Mouse (Mus musculus) hindbrain, embryonic 16.5 days (tissue): ENCODE measurements at regions not wholly inside any gene's neighbourhood (a gene's known extent, or its start where the extent isn't known, plus 50 kb on each side); places are given as distances from the start of the nearest gene placed in this dataset.

Source experiments
- ATAC-seq: fragments of 200-750 bp; cut with Nextera tagmentation; 2 replicates; pipeline ENCODE4 v1.8.0; 2017; ENCODE audit warnings: moderate TSS enrichment, moderate library complexity
- H3K27ac ChIP-seq: fragments of 300-500 bp; sonication (generic); 2 replicates; pipeline ENCODE4 v1.5.1; 2014; ENCODE audit warnings: low read depth, mild to moderate bottlenecking, control low read depth, low read length, moderate library complexity
- H3K27me3 ChIP-seq: fragments of 300-500 bp; sonication (generic); replicated peaks from 2 replicates; pipeline ENCODE4 v1.6.1; 2014; ENCODE audit warnings: low read length; ENCODE audit not compliant: control insufficient read depth, insufficient read depth
- H3K36me3 ChIP-seq: fragments of 300-500 bp; sonication (generic); 2 replicates; pipeline ENCODE4 v1.6.1; 2014; ENCODE audit warnings: mild to moderate bottlenecking, low read length, moderate library complexity, mixed read lengths; ENCODE audit not compliant: control insufficient read depth, insufficient read depth
- H3K4me1 ChIP-seq: fragments of 300-500 bp; sonication (generic); 2 replicates; pipeline ENCODE4 v1.6.1; 2014; ENCODE audit warnings: low read depth, low read length; ENCODE audit not compliant: control insufficient read depth, insufficient read depth
- H3K4me2 ChIP-seq: fragments of 300-500 bp; sonication (generic); 2 replicates; pipeline ENCODE4 v1.6.1; 2014; ENCODE audit warnings: mild to moderate bottlenecking, low read length, control low read depth, moderate library complexity
- H3K4me3 ChIP-seq: fragments of 300-500 bp; sonication (generic); 2 replicates; pipeline ENCODE4 v1.5.1; 2014; ENCODE audit warnings: mild to moderate bottlenecking, low read length, control low read depth, moderate library complexity
- H3K9ac ChIP-seq: fragments of 300-500 bp; sonication (generic); 2 replicates; pipeline ENCODE4 v1.6.1; 2014; ENCODE audit warnings: low read depth, mild to moderate bottlenecking, control low read depth, low read length, moderate library complexity
- H3K9me3 ChIP-seq: fragments of 300-500 bp; sonication (generic); 2 replicates; pipeline ENCODE4 v1.6.1; 2014; ENCODE audit warnings: mild to moderate bottlenecking, low read length, moderate library complexity; ENCODE audit not compliant: control insufficient read depth
- WGBS: fragments of 180-500 bp; shearing (Covaris S2); extraction: QIAGEN DNeasy Blood & Tissue Kit; methylation state at CpG from one replicate; pipeline ENCODE4 v1.1.7; 2014; 5-methylcytosine and 5-hydroxymethylcytosine counted together

- 94% methylated on average over 1 of the region's 1 CpGs for WGBS
- H3K27me3 ChIP-seq, result no peaks in the 10 kb centered on the region
- H3K9ac ChIP-seq, result no peak overlapping the region
- no peak overlapping the region for H3K4me3 ChIP-seq
- no peaks in the 10 kb centered on the region for H3K4me1 ChIP-seq
- no peaks in the 10 kb centered on the region for H3K9me3 ChIP-seq
- H3K4me2 ChIP-seq, result no peak overlapping the region
- H3K27ac ChIP-seq, result no peak overlapping the region
- H3K36me3 ChIP-seq, result no peaks in the 10 kb centered on the region
- ATAC-seq, result no peak
These were observed 192.3 kb downstream of the Parm1 start for GRCm38 (mm10) chr5:91709494-91710286.

- no peaks in the 10 kb centered on the region for H3K36me3 ChIP-seq
- no peaks in the 10 kb centered on the region for H3K4me1 ChIP-seq
- no peak overlapping the region for H3K9ac ChIP-seq
- no peak overlapping the region for H3K4me3 ChIP-seq
- WGBS, result 86% methylated on average over 6 of the region's 6 CpGs
- H3K4me2 ChIP-seq, result no peak overlapping the region
- no peak for ATAC-seq
- no peaks in the 10 kb centered on the region for H3K27me3 ChIP-seq
- H3K27ac ChIP-seq, result no peak overlapping the region
- H3K9me3 ChIP-seq, result no peaks in the 10 kb centered on the region
These were observed 190.7 kb downstream of the Parm1 start for GRCm38 (mm10) chr5:91708149-91708548.

DNA sequence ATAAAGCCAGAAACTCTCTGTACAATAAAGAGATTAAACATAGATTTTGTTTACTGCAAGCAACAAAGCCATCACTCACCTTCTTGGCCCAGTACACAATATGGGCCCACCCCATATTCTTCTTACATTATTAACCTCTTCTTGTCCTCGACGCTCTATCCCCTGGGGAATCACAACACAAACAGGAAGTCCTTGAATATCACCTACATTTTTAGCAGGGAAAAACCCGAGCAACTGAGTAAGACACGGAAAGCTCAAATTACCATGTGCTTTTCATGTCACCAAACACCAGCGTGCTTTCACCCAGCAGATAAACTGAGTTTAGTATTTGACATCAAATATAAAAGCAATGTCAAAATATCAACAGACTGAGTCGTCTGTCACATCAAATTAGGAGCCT is 179.7 kb downstream of the Parm1 start:
- H3K27ac ChIP-seq, result no peak overlapping the region
- no peaks in the 10 kb centered on the region for H3K9me3 ChIP-seq
- no peaks in the 10 kb centered on the region for H3K36me3 ChIP-seq
- H3K4me3 ChIP-seq, result no peak overlapping the region
- H3K27me3 ChIP-seq, result no peaks in the 10 kb centered on the region
- no peak overlapping the region for H3K9ac ChIP-seq
- no peak overlapping the region for H3K4me2 ChIP-seq
- 87% methylated on average over 6 of the region's 6 CpGs for WGBS
- ATAC-seq, result no peak
- H3K4me1 ChIP-seq, result no peaks in the 10 kb centered on the region

DNA sequence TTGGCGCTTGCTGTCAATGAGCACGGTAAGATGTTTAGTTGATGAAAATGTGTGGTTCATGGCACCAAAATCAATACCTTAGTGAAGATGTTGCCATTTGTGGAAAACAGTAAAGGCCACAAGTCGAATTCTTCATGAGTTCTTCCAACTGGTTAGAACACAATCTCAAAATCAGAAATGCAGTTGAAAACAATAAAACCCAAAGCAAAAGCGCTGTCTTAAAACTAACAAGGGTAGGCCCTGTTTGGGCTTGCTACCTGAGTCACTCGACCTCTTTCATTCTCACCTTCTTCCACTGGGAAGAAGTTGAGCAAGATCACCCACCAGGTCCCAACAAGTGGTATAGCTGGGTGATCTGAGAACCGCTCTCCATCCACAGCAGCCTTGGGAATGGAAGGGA is 179.1 kb downstream of the Parm1 start:
- 88% methylated on average over 6 of the region's 6 CpGs for WGBS

DNA sequence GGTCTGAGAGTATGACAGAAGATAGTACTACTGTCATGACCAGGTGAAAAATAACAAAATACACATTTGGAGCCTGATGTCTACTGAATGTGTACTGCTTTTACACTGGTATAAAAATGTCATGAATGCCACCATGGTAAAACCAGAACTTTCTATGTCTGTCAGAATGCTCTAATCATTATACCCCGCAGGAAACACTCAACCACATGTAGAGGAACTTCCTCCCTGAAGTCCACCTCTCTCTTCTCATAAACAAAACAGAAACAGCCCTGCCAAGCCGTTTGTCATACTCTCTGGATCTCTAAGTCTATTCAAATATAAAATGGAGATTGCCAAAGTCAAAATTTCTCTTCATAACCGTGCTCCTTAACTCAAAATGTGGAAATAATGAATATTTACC is 178.2 kb downstream of the Parm1 start:
- ATAC-seq, result no peak
- Histone ChIP-seq H3K27ac (no peak overlapping the region), H3K4me2 (no peak overlapping the region), H3K4me1 (no peaks in the 10 kb centered on the region; the same call in 1 of the 2 replicates), H3K9ac (no peak overlapping the region), H3K36me3 (no peaks in the 10 kb centered on the region), H3K27me3 (no peaks in the 10 kb centered on the region), H3K9me3 (no peaks in the 10 kb centered on the region), H3K4me3 (no peak overlapping the region)
- 72% methylated on average over 3 of the region's 3 CpGs for WGBS

More for the DNA sequence above, 179.1 kb downstream of the Parm1 start:
- H3K4me1 ChIP-seq, result no peaks in the 10 kb centered on the region; the same call in 1 of the 2 replicates
- no peak overlapping the region for H3K27ac ChIP-seq
- no peak for ATAC-seq
- no peaks in the 10 kb centered on the region for H3K9me3 ChIP-seq
- H3K9ac ChIP-seq, result no peak overlapping the region
- H3K4me3 ChIP-seq, result no peak overlapping the region
- no peaks in the 10 kb centered on the region for H3K27me3 ChIP-seq
- H3K36me3 ChIP-seq, result no peaks in the 10 kb centered on the region
- no peak overlapping the region for H3K4me2 ChIP-seq

DNA sequence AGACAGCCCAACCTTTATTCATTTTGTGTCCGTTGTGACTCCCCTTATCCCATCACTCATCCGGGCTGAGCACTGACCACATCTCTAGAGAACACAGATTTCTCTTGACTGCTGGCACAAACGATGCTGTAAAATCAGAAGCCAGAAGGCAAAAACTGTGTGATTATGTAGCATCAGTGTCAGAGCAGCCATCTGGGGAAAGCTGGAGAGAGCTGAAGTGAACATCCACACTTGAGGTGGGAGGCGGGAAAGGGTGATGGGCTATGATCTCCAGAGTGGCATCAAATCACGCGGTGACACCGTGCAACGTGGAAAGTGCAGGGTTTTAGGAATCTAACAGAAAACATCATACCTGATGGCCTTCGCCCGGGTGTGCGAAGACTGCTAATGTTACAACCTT is 175.9 kb downstream of the Parm1 start:
- 78% methylated on average over 11 of the region's 11 CpGs for WGBS
- no peak overlapping the region for H3K9ac ChIP-seq
- H3K4me3 ChIP-seq, result no peak overlapping the region
- no peaks in the 10 kb centered on the region for H3K27me3 ChIP-seq
- no peaks in the 10 kb centered on the region for H3K9me3 ChIP-seq
- no peak overlapping the region for H3K4me2 ChIP-seq
- H3K36me3 ChIP-seq, result no peaks in the 10 kb centered on the region
- no peak overlapping the region for H3K27ac ChIP-seq
- 0 out of 2 replicates have a peak, but pooled peaks have one; percentile 34 for ATAC-seq
- no peaks in the 10 kb centered on the region; the same call in 1 of the 2 replicates for H3K4me1 ChIP-seq

- Histone ChIP-seq H3K4me1 (no peaks in the 10 kb centered on the region; the same call in 1 of the 2 replicates), H3K9me3 (no peaks in the 10 kb centered on the region), H3K9ac (no peak overlapping the region), H3K4me2 (no peak overlapping the region), H3K27me3 (no peaks in the 10 kb centered on the region), H3K36me3 (no peaks in the 10 kb centered on the region), H3K4me3 (no peak overlapping the region), H3K27ac (no peak overlapping the region)
- 48% methylated on average over 6 of the region's 6 CpGs for WGBS
- no peak for ATAC-seq
These were observed 174.9 kb downstream of the Parm1 start for GRCm38 (mm10) chr5:91692292-91692691.

DNA sequence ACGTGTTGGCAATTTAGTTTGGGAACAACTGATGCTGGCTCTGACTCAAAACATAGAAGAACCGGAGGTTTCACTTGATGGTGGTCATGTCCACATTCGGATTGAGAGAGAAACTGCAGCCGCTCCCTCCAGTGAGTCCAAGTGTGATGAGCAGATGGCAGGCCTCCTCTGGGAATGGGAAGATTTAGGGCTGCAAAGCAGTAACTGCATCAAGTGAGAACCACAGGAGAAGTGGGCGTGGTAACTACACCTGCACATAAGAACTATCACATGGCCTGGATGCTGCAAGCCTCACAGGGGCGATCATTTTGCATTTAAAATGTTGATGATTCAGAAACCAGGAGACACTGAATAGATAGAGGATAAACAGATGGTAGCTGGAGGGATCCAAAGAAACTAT is 161.3 kb downstream of the Parm1 start:
- Histone ChIP-seq H3K4me2 (no peak overlapping the region), H3K36me3 (no peaks in the 10 kb centered on the region), H3K27ac (no peak overlapping the region), H3K4me3 (no peak overlapping the region), H3K9ac (no peak overlapping the region), H3K4me1 (no peaks in the 10 kb centered on the region), H3K27me3 (no peaks in the 10 kb centered on the region), H3K9me3 (peaks cover 2% of the 10 kb centered on the region; the same call in 1 of the 2 replicates)
- ATAC-seq, result no peak
- 71% methylated on average over 6 of the region's 6 CpGs for WGBS
